Mouse (Mus musculus) megakaryocyte, embryonic 14.5 days (primary cell): ENCODE data around the gene Tet3.

Experiments used
- FLI1 ChIP-seq: IDR thresholded peaks from 2 replicates; pipeline ENCODE4 v1.6.1; 2012; ENCODE audit warnings: low read length, inconsistent platforms, mixed read lengths
- GATA1 ChIP-seq: IDR thresholded peaks from 3 replicates; pipeline ENCODE4 v1.6.1; 2012; ENCODE audit warnings: mixed read lengths, low read length, inconsistent platforms, borderline replicate concordance

DNA sequence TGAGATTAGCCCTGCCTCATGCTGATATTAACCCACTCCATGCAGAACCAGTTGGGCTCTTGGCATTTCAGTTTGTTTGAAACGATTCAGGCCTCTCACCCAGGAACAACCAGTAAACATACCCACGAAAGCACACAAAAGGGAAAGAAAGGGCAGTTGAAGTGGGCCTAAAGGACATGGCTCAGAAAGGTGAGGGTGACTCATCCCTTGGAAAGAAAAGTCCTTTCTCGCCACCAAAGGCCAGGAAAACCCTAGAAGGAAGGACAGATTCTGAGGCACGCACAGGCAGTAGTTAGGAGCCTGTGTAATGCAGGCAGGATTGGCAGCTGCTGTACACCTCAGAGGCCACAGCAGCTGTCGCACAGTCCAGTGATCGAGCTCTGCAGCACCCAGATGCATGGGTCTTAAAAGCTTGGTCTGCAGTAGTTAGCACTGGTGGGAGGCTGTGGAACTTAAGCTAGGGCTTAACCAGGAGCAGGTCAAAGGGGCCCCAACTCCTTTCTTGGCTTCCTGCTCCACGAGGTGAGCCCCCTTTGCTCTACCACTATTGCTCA lies 53.3 kb downstream of the Tet3 start:
- TF ChIP-seq GATA1 = no peak
- TF ChIP-seq FLI1 = no peak
